35 mouse cellular contexts compared by ENCODE assay signal in genomic region chr1:88195687-88196086, GRCm38 (mm10). TPM values are rescaled to one million over a fixed set of nuclear protein-coding genes. Genes with fewer than 3 reads are reported as not detected.
DNase-seq lines count a peak whose midpoint lies in the region; ATAC-seq and TF ChIP-seq lines count a peak whose summit lies in the region.
"Had no signal": no experiment of that assay in that cellular context is flagged by ENCODE, and none has a peak within 500 bp of the region (broad histone marks: within the 10 kb centered on the region; RNA-seq: fewer than 3 reads in every experiment).

No protein-coding gene starts in this region.

- no peaks in the 10 kb centered on the region for H3K9me3 ChIP-seq in liver, embryonic 12.5 days (replicated peaks)
- H3K9me3 ChIP-seq in midbrain, embryonic 13.5 days = no peaks in the 10 kb centered on the region
- H3K9me3 ChIP-seq: embryonic facial prominence, embryonic 10.5 days; embryonic facial prominence, embryonic 15.5 days; forebrain, embryonic 13.5 days; heart, embryonic 12.5 days; limb, embryonic 12.5 days had no signal

- no peak overlapping the region for H3K9ac ChIP-seq in liver, adult 2 months (ENCODE audit: low read depth, low read length)
- no peak overlapping the region for H3K9ac ChIP-seq in liver, embryonic 12.5 days
- H3K9ac ChIP-seq in midbrain, embryonic 13.5 days (replicated peaks) = no peak overlapping the region
- H3K9ac ChIP-seq: embryonic facial prominence, embryonic 15.5 days; forebrain, embryonic 13.5 days; heart, embryonic 12.5 days; hindbrain, embryonic 14.5 days; limb, embryonic 12.5 days; liver, postnatal 0 days had no signal

- H3K4me3 ChIP-seq in liver, adult 2 months (ENCODE audit: insufficient read depth, low read depth, low read length) = no peak overlapping the region
- no peak overlapping the region for H3K4me3 ChIP-seq in liver, embryonic 12.5 days
- H3K4me3 ChIP-seq in midbrain, embryonic 13.5 days (replicated peaks) = no peak overlapping the region
- H3K4me3 ChIP-seq: embryonic facial prominence, embryonic 10.5 days; embryonic facial prominence, embryonic 15.5 days; forebrain, embryonic 13.5 days; heart, embryonic 12.5 days; limb, embryonic 12.5 days had no signal

- TF ChIP-seq POLR2A in liver, adult 2 months (IDR thresholded peaks at IDR 0.05; ENCODE audit: extremely low read depth, insufficient read depth, low read length) = no peak

- no peaks in the 10 kb centered on the region for H3K27me3 ChIP-seq in liver, adult 2 months (ENCODE audit: control insufficient read depth, insufficient read depth, low read length)
- peaks cover 14% of the 10 kb centered on the region for H3K27me3 ChIP-seq in liver, embryonic 12.5 days (replicated peaks)
- no peaks in the 10 kb centered on the region for H3K27me3 ChIP-seq in midbrain, embryonic 13.5 days
- H3K27me3 ChIP-seq: embryonic facial prominence, embryonic 15.5 days; forebrain, embryonic 13.5 days; heart, embryonic 12.5 days; limb, embryonic 12.5 days had no signal

- peaks cover 10% of the 10 kb centered on the region for H3K36me3 ChIP-seq in liver, adult 2 months (ENCODE audit: control insufficient read depth, insufficient read depth, low read length)
- no peaks in the 10 kb centered on the region for H3K36me3 ChIP-seq in liver, embryonic 12.5 days
- no peaks in the 10 kb centered on the region for H3K36me3 ChIP-seq in midbrain, embryonic 13.5 days
- H3K36me3 ChIP-seq: embryonic facial prominence, embryonic 10.5 days; embryonic facial prominence, embryonic 15.5 days; heart, embryonic 12.5 days; limb, embryonic 12.5 days had no signal

- peaks cover 21% of the 10 kb centered on the region for H3K4me1 ChIP-seq in liver, adult 2 months (ENCODE audit: control insufficient read depth, insufficient read depth, low read length)
- H3K4me1 ChIP-seq in liver, embryonic 12.5 days = no peaks in the 10 kb centered on the region
- H3K4me1 ChIP-seq in midbrain, embryonic 13.5 days (replicated peaks) = no peaks in the 10 kb centered on the region
- H3K4me1 ChIP-seq: embryonic facial prominence, embryonic 10.5 days; embryonic facial prominence, embryonic 15.5 days; forebrain, embryonic 13.5 days; heart, embryonic 12.5 days; limb, embryonic 12.5 days had no signal

- no peak for TF ChIP-seq CTCF in liver, adult 2 months (IDR thresholded peaks at IDR 0.05; ENCODE audit: low read depth, low read length)

- 24% methylated on average over 1 of the region's 1 CpGs for WGBS in liver, adult 2 months
- WGBS in liver, embryonic 12.5 days (ENCODE audit: insufficient replicate concordance) = 80% methylated on average over 1 of the region's 1 CpGs
- 93% methylated on average over 1 of the region's 1 CpGs for WGBS in midbrain, embryonic 13.5 days

- H3K79me2 ChIP-seq in liver, adult 2 months (ENCODE audit: control insufficient read depth, insufficient read depth, low read length) = peaks cover 40% of the 10 kb centered on the region

- DNase-seq in liver, adult 2 months (ENCODE audit: extremely low read depth, low read depth, low spot score) = peak; percentile 86
- DNase-seq in kidney, adult 8-10 months = peak; percentile 87 to 93
- peak; percentile 70 for DNase-seq in kidney, postnatal 10 days
- DNase-seq in urinary bladder, adult 2 months (ENCODE audit: low spot score) = no peak
- no peak for DNase-seq in lung, postnatal 4 days
- DNase-seq: adrenal gland, adult 8-10 months; B cell, adult 2 months; cerebellum, adult 8-10 months; cerebellum, postnatal 25 days; gastrocnemius, postnatal 25 days; heart, adult 18-20 months; heart, postnatal 4 days; liver, postnatal 0 days; lung, postnatal 36 days; midbrain, embryonic 14.5 days; thymus, adult 2 months; thymus, postnatal 4 days had no signal

- H3K27ac ChIP-seq in liver, adult 2 months (replicated peaks; ENCODE audit: insufficient read depth, low read depth, low read length) = no peak overlapping the region
- H3K27ac ChIP-seq in liver, embryonic 12.5 days = no peak overlapping the region
- no peak overlapping the region for H3K27ac ChIP-seq in midbrain, embryonic 13.5 days
- H3K27ac ChIP-seq: embryonic facial prominence, embryonic 10.5 days; embryonic facial prominence, embryonic 15.5 days; forebrain, embryonic 13.5 days; hindbrain, embryonic 14.5 days; limb, embryonic 12.5 days had no signal

- H3K4me2 ChIP-seq in liver, embryonic 12.5 days = no peak overlapping the region
- H3K4me2 ChIP-seq in midbrain, embryonic 13.5 days (replicated peaks) = no peak overlapping the region
- H3K4me2 ChIP-seq: embryonic facial prominence, embryonic 15.5 days; forebrain, embryonic 13.5 days; heart, embryonic 12.5 days; hindbrain, embryonic 14.5 days; limb, embryonic 12.5 days; liver, embryonic 11.5 days had no signal

- ATAC-seq in liver, embryonic 12.5 days = no peak
- ATAC-seq in midbrain, embryonic 13.5 days = no peak
- ATAC-seq: activated CD4-positive, CD25-positive, alpha-beta regulatory T cell, adult 4 months; forebrain, embryonic 13.5 days; liver, postnatal 0 days had no signal

RNA-seq across cellular contexts. Expression of gene Ugt1a2, which starts 4.7 kb away (rescaled TPM):
- 9.5 and 10.4 TPM in 2 replicates for total RNA-seq in liver, adult 2 months (2014; rRNA removed)
- polyA plus RNA-seq in liver, adult 2 months (2012; rRNA removed) = 0.29 and 0.57 TPM in 2 replicates
- polyA plus RNA-seq in liver, embryonic 12.5 days (2016; fragmentation: Nextera tagmentation; extraction: Ambion mirVana) = not detected in 2 replicates
- 0.77 and 1.6 TPM in 2 replicates for polyA plus RNA-seq in urinary bladder, adult 2 months (2012; rRNA removed)
- polyA plus RNA-seq in midbrain, embryonic 13.5 days (2015; fragmentation: Nextera tagmentation; extraction: Ambion mirVana) = 0.09 TPM in 1 of 2 replicates, not detected in the other
- total RNA-seq: heart, adult 18-20 months; heart, postnatal 4 days; left cerebral cortex, postnatal 14 days; megakaryocyte-erythroid progenitor cell, adult 5-6 weeks had no signal
- polyA plus RNA-seq: activated CD4-positive, CD25-positive, alpha-beta regulatory T cell, adult 4 months; embryonic facial prominence, embryonic 10.5 days; embryonic facial prominence, embryonic 15.5 days; forebrain, embryonic 13.5 days; heart, embryonic 12.5 days; heart, postnatal 0 days; hindbrain, embryonic 14.5 days; limb, embryonic 12.5 days; liver, embryonic 11.5 days; liver, postnatal 0 days; lung, embryonic 16.5 days; midbrain, embryonic 14.5 days had no signal

RNA-seq across cellular contexts. Expression of gene Dnajb3, which starts 9.9 kb away (rescaled TPM):
- not detected in 2 replicates for total RNA-seq in liver, adult 2 months (2014; rRNA removed)
- polyA plus RNA-seq in liver, adult 2 months (2012; rRNA removed) = 0.17 TPM in 1 of 2 replicates, not detected in the other
- 11.9 and 13.8 TPM in 2 replicates for polyA plus RNA-seq in liver, embryonic 12.5 days (2016; fragmentation: Nextera tagmentation; extraction: Ambion mirVana)
- 1.3 and 1.7 TPM in 2 replicates for polyA plus RNA-seq in urinary bladder, adult 2 months (2012; rRNA removed)
- 13.9 and 16.2 TPM in 2 replicates for polyA plus RNA-seq in midbrain, embryonic 13.5 days (2015; fragmentation: Nextera tagmentation; extraction: Ambion mirVana)
- total RNA-seq: gastrocnemius, adult 18-20 months; monocyte, adult 5-6 weeks had no signal

RNA-seq across cellular contexts. Expression of gene Ugt1a1, which starts 16.1 kb away (rescaled TPM):
- total RNA-seq in liver, adult 2 months (2014; rRNA removed) = 662 and 719 TPM in 2 replicates
- polyA plus RNA-seq in liver, adult 2 months (2012; rRNA removed) = 408 and 574 TPM in 2 replicates
- polyA plus RNA-seq in liver, embryonic 12.5 days (2016; fragmentation: Nextera tagmentation; extraction: Ambion mirVana) = not detected in 2 replicates
- polyA plus RNA-seq in urinary bladder, adult 2 months (2012; rRNA removed) = 9.0 and 11.0 TPM in 2 replicates
- not detected in 2 replicates for polyA plus RNA-seq in midbrain, embryonic 13.5 days (2015; fragmentation: Nextera tagmentation; extraction: Ambion mirVana)
- total RNA-seq: heart, postnatal 4 days; megakaryocyte-erythroid progenitor cell, adult 5-6 weeks had no signal
- polyA plus RNA-seq: activated CD4-positive, CD25-positive, alpha-beta regulatory T cell, adult 4 months; embryonic facial prominence, embryonic 10.5 days; forebrain, embryonic 13.5 days; hindbrain, embryonic 14.5 days; limb, embryonic 12.5 days; liver, embryonic 11.5 days; lung, embryonic 16.5 days; midbrain, embryonic 14.5 days; neural tube, embryonic 14.5 days had no signal

RNA-seq across cellular contexts. Expression of gene Ugt1a5, which starts 29.9 kb away (rescaled TPM):
- 75.8 and 159 TPM in 2 replicates for total RNA-seq in liver, adult 2 months (2014; rRNA removed)
- polyA plus RNA-seq in liver, adult 2 months (2012; rRNA removed) = 41.5 and 119 TPM in 2 replicates
- polyA plus RNA-seq in liver, embryonic 12.5 days (2016; fragmentation: Nextera tagmentation; extraction: Ambion mirVana) = not detected in 2 replicates
- 2.3 and 5.1 TPM in 2 replicates for polyA plus RNA-seq in urinary bladder, adult 2 months (2012; rRNA removed)
- polyA plus RNA-seq in midbrain, embryonic 13.5 days (2015; fragmentation: Nextera tagmentation; extraction: Ambion mirVana) = not detected in 2 replicates
- total RNA-seq: gastrocnemius, postnatal 25 days; heart, postnatal 4 days; megakaryocyte-erythroid progenitor cell, adult 5-6 weeks; monocyte, adult 5-6 weeks had no signal
- polyA plus RNA-seq: activated CD4-positive, CD25-positive, alpha-beta regulatory T cell, adult 4 months; embryonic facial prominence, embryonic 10.5 days; embryonic facial prominence, embryonic 15.5 days; forebrain, embryonic 13.5 days; heart, embryonic 12.5 days; heart, postnatal 0 days; hindbrain, embryonic 14.5 days; large intestine, adult 2 months; limb, embryonic 12.5 days; liver, embryonic 11.5 days; lung, embryonic 16.5 days; midbrain, embryonic 14.5 days; neural tube, embryonic 14.5 days had no signal

RNA-seq across cellular contexts. Expression of gene Mroh2a, which starts 31.1 kb away (rescaled TPM):
- 0.27 and 1.0 TPM in 2 replicates for total RNA-seq in liver, adult 2 months (2014; rRNA removed)
- 0.77 and 0.82 TPM in 2 replicates for polyA plus RNA-seq in liver, adult 2 months (2012; rRNA removed)
- 0.46 and 0.61 TPM in 2 replicates for polyA plus RNA-seq in liver, embryonic 12.5 days (2016; fragmentation: Nextera tagmentation; extraction: Ambion mirVana)
- polyA plus RNA-seq in urinary bladder, adult 2 months (2012; rRNA removed) = 0.24 and 0.29 TPM in 2 replicates
- polyA plus RNA-seq in midbrain, embryonic 13.5 days (2015; fragmentation: Nextera tagmentation; extraction: Ambion mirVana) = 0.68 and 1.0 TPM in 2 replicates
- total RNA-seq: gastrocnemius, adult 18-20 months; gastrocnemius, postnatal 25 days; heart, adult 18-20 months had no signal

Comparison
In these comparisons a context has a peak if more than half of its experiments do, and no peak if none do; other contexts are left out.
1. RNA of gene Ugt1a1, which starts 16.1 kb away (polyA plus RNA-seq): 408 to 574 TPM in liver, adult 2 months; 9.0 to 11.0 TPM in urinary bladder, adult 2 months, not detected in liver, embryonic 12.5 days and not detected in midbrain, embryonic 13.5 days; every median in the first group is over 10 times any median in the second.
2. DNase-seq: peak in liver, adult 2 months (single experiment), kidney, adult 8-10 months (2 of 2) and kidney, postnatal 10 days (single experiment); none in urinary bladder, adult 2 months (single experiment) and lung, postnatal 4 days (0 of 2).